Mouse (Mus musculus) CD4-positive, CD25-positive, alpha-beta regulatory T cell, adult 2 months (primary cell): ENCODE results near the gene Ms4a6c.
A peak's percentile ranks its signal among the peaks of the same experiment; 100 is the strongest.
"Not testable (repeated sequence)": the region's sequence is repeated elsewhere in the genome, so short reads cannot be mapped to it uniquely, and the experiment has no call there.

ENCODE experiments used
- DNase-seq: peaks from one replicate; pipeline ENCODE4 v3.0.0-alpha.2; 2012; ENCODE audit warnings: low read depth, low spot score

Gene Ms4a6c

DNA sequence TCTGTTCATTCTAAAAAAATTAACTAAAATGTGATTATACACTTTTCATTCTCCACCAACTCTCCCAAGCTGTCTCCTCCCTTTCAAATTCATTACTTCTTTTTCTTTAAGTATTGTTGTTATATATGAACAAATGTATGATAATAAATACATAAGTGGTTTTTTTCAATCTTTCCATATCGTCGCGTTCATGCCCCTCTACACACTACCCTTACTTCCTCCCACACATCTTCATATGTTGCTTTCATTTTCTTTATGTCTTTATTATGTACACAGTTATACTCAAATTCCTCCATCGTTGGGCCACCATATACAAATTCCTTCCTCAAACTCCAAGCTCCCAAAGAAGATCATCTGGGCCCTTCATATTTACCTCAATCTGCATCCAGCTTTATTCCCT, 32.2 kb downstream of the Ms4a6c start:
- peak; percentile 60 for DNase-seq

DNA sequence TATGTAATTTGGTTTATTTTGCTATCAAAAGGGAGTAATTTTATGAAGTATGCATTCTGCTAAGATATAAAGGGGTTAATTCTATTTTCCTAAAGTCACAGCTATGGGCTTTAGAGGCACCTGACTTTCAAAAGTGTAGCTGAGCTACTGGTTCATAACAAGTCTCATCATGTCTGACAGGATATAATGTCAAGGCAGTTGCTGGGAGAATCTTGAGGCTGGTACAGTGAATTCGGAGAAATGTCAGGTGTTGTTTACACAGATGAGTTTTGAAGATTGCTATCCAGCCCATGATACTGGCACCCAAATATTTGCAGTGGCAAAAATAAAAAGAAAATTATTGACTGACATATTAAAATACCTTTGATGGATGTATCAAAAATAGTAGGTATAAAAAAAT, 35.7 kb downstream of the Ms4a6c start:
- DNase-seq, result peak; percentile 68

DNA sequence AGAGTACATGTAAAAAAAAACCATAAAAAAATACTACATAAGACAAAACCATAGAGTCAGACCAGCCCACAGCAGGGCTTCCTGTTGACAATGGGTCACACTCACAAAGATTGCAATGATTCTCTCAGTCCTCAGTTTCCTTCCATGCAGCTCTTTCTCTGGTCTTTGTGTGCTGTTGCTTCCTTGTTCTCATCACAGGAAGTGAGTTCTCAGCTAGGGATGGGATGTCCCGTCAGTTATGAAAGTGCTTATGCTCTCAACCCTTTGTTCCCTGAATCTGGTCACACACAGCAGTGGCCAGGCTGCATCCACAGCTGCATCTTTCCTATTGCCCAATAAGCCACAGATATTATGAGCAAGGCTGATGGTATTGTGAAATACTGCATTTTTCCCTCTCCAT, 44.3 kb downstream of the Ms4a6c start:
- DNase-seq, result peak; percentile 68

DNA sequence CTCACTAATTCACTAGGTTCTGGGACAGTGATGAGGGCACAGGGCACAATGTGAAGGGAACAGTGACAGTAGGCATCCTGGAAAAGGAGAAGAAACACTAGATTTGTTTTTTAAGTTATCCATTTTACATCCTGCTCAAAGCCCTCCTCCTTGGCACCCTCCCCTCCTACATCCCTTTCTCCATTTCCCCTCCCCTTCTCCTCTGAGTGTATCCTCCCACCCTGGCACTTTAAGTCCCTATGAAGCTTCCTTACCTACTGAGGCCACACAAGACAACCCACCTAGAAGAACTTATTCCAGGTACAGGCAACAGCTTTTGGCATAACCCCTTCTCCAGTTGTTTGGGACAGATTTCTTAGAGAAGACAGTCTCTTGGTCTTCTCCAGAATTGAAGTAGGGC, 47.1 kb downstream of the Ms4a6c start, which contains the start of gene Ms4a6b:
Ms4a6b (plus strand) TSS at position 267 of the 400 bp plus-strand sequence.
- DNase-seq, result peak; percentile 51

DNA sequence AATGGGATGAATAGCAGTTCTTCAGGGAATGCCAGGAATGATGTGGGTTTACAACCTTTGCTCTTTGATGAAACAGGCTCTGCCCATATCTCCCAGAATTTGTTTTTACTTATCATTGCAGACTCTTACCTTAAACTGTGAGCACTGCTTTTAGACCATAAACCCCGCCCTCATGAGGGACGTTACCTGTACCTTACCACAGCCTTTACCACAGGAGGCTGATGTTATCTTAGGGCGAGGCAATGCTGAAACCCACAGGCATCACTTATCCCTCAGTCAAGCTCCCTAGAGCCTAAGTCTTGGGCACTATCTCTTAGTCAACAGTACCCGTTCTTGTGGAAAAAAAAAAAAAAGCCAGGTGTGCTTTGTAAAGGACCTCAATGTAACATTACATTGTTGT, 47.7 kb downstream of the Ms4a6c start:
- DNase-seq, result peak; percentile 86

DNA sequence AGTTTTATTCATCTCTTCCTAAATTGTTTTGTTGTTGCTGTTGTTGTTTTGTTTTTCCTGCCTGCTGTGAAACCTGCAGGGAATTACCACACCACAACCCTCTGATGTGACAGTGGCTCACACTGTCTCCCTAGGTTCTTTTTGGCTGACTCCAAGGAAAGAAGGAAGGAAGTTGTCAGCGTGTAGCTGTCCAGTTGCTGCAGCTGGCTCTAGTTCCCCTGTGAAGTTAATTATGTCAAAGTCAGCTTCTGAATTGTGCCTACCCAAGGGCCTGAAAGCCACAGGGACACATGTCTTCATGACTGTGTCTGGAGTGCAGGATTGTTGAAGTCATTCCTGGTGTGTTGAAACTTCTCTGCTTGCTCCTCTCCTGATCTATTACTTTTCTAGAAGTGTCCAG, 48.2 kb downstream of the Ms4a6c start:
- DNase-seq, result not testable (repeated sequence)

DNA sequence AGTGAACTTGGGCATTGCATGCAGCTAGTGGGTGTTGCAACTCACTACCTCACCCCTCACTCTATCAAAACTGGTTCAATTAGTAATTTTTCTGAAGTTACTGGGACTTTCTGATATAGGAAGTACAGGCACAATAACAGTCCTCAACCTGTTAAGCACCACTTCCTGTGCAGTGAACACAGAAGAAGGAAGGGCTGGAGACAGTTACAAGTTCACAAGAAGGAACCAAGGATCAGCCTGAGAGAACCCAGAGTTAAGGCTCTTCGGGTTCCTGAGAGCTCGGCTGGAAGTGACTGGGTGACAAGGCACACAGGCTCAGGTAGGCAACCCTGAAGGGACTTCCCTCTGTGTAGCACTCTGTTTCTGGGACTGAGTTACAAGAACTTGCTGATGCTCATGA, 49.2 kb downstream of the Ms4a6c start:
- DNase-seq, result peak; percentile 69

DNA sequence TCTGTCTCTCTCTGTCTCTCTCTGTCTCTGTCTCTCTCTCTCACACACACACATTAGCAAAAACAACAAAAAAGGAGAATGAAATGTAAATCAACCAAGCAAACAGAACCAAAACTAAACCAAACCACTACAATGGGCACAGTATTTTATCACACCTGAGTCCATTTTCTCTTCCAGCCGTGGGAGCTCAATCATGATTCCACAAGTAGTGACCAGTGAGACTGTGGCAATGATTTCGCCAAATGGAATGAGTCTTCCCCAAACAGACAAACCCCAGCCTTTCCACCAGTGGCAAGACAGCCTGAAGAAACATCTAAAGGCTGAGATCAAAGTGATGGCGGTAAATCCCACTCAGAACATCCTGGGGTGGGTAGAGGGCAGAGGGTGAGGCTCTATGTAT, 51.0 kb downstream of the Ms4a6c start:
- DNase-seq, result peak; percentile 44
